Mouse (Mus musculus) brain, embryonic 14.5 days (tissue): ENCODE measurements around the gene Lin7a. TPM values are rescaled to one million over a fixed set of nuclear protein-coding genes. Genes with fewer than 3 reads are reported as not detected.

Experiments
- DNase-seq: peaks from one replicate; pipeline ENCODE4 v3.0.0-alpha.2; 2011; ENCODE audit warnings: low read depth
- CTCF ChIP-seq: fragments of 200-500 bp; IDR thresholded peaks from 2 replicates; pipeline ENCODE4 v1.5.1; 2012; ENCODE audit warnings: inconsistent platforms, mild to moderate bottlenecking, moderate library complexity, borderline replicate concordance; ENCODE audit not compliant: insufficient read depth, insufficient read length; ENCODE audit errors: extremely low read depth
- POLR2A ChIP-seq: fragments of 200-500 bp; IDR thresholded peaks from 2 replicates; pipeline ENCODE4 v1.6.1; 2012; ENCODE audit warnings: mild to moderate bottlenecking, inconsistent platforms, borderline replicate concordance; ENCODE audit not compliant: poor library complexity, insufficient read depth, insufficient read length, severe bottlenecking; ENCODE audit errors: extremely low read depth
- polyA plus RNA-seq: library from polyadenylated mRNA; depleted of rRNA; stranded (reverse); fragments of >200 nt; gene quantifications from 2 replicates; pipeline ENCODE4 v1.2.3, GENCODE M21; 2012; rRNA removed

Lin7a gene
- polyA plus RNA-seq, 1 experiment: 14.2 TPM

GRCm38 (mm10) chr10:107449496-107450330 lies 178.2 kb downstream of the Lin7a start:
- DNase-seq: no peak
- TF ChIP-seq CTCF (no peak), POLR2A (no peak)

GRCm38 (mm10) chr10:107467819-107468218 lies 196.3 kb downstream of the Lin7a start:
- no peak for DNase-seq
- TF ChIP-seq CTCF (no peak), POLR2A (no peak)

Other genes with a start within 250 kb of the Lin7a start
- 1.5 and 2.4 TPM in 2 replicates for gene Acss3, start 148.0 kb upstream of the Lin7a start, polyA plus RNA-seq
- 0.04 and 0.10 TPM in 2 replicates for gene Myf5, start 214.4 kb downstream of the Lin7a start, polyA plus RNA-seq
- gene Myf6, start 223.1 kb downstream of the Lin7a start, polyA plus RNA-seq: 0.05 TPM in 1 of 2 replicates, not detected in the other